Mouse (Mus musculus): ENCODE measurements around the gene Rab11b. TPM values are rescaled to one million over a fixed set of nuclear protein-coding genes. Genes with fewer than 3 reads are reported as not detected.

Gene Rab11b
- polyA plus RNA-seq, 1 experiment from 2014 or later: 285 TPM

DNA sequence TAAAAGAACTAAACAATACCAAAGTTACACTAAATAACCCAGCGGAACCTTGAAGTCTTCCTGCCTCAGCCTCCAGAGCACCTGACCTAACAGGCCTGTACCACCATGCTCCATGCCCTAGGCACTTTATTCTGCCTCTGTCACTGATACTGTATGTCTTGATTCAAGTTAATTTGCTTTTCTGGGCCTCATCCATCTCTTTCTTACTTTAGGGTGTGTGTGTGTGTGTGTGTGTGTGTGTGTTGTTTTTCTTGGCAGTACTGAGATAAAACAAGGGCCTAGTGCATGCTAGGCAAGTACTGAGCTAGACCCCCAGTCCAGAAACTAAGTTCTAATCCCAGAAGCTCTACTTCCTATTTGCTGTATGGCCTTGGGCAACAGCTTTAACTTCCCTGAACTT lies 43.1 kb downstream of the Rab11b start:
- peak overlapping the region; percentile 87 for H3K4me3 ChIP-seq
- H3K4me2 ChIP-seq: peak overlapping the region; percentile 77
- no peaks in the 10 kb centered on the region for H3K9me3 ChIP-seq (replicated peaks)
- peak overlapping the region; percentile 30; the same call in 1 of the 2 replicates for H3K9ac ChIP-seq
- no peak for ATAC-seq (ENCODE audit: insufficient number of reproducible peaks, low FRiP score)
- H3K27ac ChIP-seq (ENCODE audit: poor library complexity, severe bottlenecking): no peak overlapping the region
- 91% methylated on average over 1 of the region's 1 CpGs for WGBS
- 0 out of 2 replicates have a peak, but pooled peaks cover 4% of the 10 kb centered on the region for H3K36me3 ChIP-seq
- H3K27me3 ChIP-seq (replicated peaks): no peaks in the 10 kb centered on the region
- H3K4me1 ChIP-seq (replicated peaks): peaks cover 12% of the 10 kb centered on the region; the same call in 1 of the 2 replicates

DNA sequence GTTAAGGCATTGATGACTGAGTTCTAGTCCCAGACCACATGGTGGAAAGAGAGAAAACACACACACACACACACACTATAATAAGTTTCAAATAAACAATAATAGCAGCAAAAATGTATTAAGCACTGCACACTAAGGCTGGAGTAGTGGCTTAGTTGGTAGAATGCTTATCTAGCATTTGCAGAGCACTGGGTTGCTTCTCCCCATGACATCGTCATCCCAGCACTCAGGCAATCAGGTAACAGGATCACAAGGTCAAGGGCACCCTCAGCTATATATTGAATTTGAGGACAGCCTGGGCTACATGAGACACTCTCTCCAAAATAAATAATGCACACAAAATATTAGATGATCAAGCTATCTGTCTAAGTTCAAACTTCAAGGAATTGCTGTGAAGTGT lies 45.6 kb downstream of the Rab11b start:
- Histone ChIP-seq H3K27me3 (replicated peaks) (no peaks in the 10 kb centered on the region), H3K4me2 (peak overlapping the region; percentile 36; the same call in 1 of the 2 replicates), H3K4me1 (replicated peaks) (peaks cover 12% of the 10 kb centered on the region; the same call in 1 of the 2 replicates), H3K9me3 (replicated peaks) (0 out of 2 replicates have a peak, but pooled peaks cover 5% of the 10 kb centered on the region), H3K36me3 (peaks cover 10% of the 10 kb centered on the region), H3K4me3 (no peak overlapping the region), H3K9ac (no peak overlapping the region; the same call in 1 of the 2 replicates), H3K27ac (ENCODE audit: poor library complexity, severe bottlenecking) (peak overlapping the region; percentile 59; the same call in 1 of the 2 replicates)
- 43% methylated on average over 1 of the region's 1 CpGs for WGBS
- ATAC-seq (ENCODE audit: insufficient number of reproducible peaks, low FRiP score): peak; percentile 59

DNA sequence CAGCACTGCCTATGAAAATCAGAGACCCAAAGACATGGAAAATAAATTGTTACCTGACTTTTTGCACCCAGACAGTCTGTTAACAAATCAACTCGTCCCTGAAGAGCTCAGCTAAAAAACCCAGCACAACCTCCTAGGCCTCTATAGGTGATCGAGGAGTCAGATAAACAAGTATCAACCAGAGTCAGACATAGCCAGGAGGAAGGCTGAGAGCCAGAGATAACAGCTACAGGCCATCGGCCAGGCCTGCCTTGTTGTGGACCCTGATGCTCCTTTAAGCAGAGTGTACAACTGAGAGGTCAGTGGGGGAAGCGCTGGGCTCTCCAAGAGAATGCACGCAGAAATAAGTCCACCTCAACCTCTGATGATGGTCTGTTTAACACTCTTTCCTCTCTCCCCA lies 47.1 kb downstream of the Rab11b start:
- H3K27ac ChIP-seq (ENCODE audit: poor library complexity, severe bottlenecking): peak overlapping the region; percentile 59; the same call in 1 of the 2 replicates
- peaks cover 23% of the 10 kb centered on the region for H3K36me3 ChIP-seq
- H3K9ac ChIP-seq: no peak overlapping the region
- peak overlapping the region; percentile 12; the same call in 1 of the 2 replicates for H3K4me3 ChIP-seq
- peak overlapping the region; percentile 1; the same call in 1 of the 2 replicates for H3K4me2 ChIP-seq
- 0 out of 2 replicates have a peak, but pooled peaks cover 5% of the 10 kb centered on the region for H3K9me3 ChIP-seq (replicated peaks)
- 27% methylated on average over 5 of the region's 5 CpGs for WGBS
- H3K27me3 ChIP-seq (replicated peaks): no peaks in the 10 kb centered on the region
- ATAC-seq (ENCODE audit: insufficient number of reproducible peaks, low FRiP score): peak; percentile 89
- peaks cover 12% of the 10 kb centered on the region; the same call in 1 of the 2 replicates for H3K4me1 ChIP-seq (replicated peaks)

DNA sequence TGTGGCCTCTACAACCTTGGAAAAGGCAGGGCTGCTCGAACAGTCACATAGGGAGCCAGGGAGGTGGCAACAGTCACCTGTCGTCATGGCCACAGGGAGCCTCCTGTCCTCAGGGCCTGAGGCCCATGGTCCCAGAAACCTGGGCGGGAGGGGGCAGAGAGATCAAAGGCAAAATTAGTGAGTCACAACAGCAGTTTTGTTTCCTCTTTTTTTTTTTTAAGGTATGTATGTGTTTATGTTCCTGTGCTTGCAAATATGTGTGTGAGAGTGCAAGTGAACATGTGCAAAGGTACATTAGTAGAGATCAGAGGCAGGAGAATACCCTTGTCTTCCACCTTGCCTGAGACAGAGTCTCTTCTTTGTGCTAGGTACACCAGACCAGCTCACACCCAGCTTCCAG lies 50.5 kb downstream of the Rab11b start:
- no peak overlapping the region for H3K4me3 ChIP-seq
- WGBS: 83% methylated on average over 3 of the region's 3 CpGs
- H3K4me1 ChIP-seq (replicated peaks): peaks cover 8% of the 10 kb centered on the region; the same call in 1 of the 2 replicates
- no peak overlapping the region for H3K4me2 ChIP-seq
- no peak overlapping the region for H3K27ac ChIP-seq (ENCODE audit: poor library complexity, severe bottlenecking)
- 0 out of 2 replicates have a peak, but pooled peaks cover 5% of the 10 kb centered on the region for H3K9me3 ChIP-seq (replicated peaks)
- no peak for ATAC-seq (ENCODE audit: insufficient number of reproducible peaks, low FRiP score)
- H3K9ac ChIP-seq: no peak overlapping the region
- no peaks in the 10 kb centered on the region for H3K27me3 ChIP-seq (replicated peaks)
- H3K36me3 ChIP-seq: peaks cover 38% of the 10 kb centered on the region

DNA sequence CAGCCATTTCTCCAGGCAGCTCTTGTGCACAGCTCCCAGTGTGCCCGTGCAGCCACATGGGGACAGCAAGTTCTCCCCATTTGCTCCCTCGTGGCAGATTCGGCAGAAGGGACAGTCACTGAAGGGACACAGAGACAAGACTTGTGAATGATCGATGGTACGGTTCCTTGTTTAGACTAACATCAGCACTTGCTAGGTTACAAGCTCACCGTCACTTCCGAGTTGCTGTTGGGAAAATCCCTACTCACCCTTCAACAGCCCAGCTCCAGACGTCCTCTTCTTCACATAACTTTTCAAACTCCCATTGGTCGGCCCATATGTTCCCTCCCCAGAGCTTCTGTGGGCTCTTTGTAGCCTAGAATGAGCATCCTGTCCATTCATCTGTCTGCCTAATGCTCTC lies 57.2 kb downstream of the Rab11b start:
- 86% methylated on average over 9 of the region's 9 CpGs for WGBS
- Histone ChIP-seq H3K36me3 (peaks cover 52% of the 10 kb centered on the region), H3K27me3 (replicated peaks) (no peaks in the 10 kb centered on the region)

DNA sequence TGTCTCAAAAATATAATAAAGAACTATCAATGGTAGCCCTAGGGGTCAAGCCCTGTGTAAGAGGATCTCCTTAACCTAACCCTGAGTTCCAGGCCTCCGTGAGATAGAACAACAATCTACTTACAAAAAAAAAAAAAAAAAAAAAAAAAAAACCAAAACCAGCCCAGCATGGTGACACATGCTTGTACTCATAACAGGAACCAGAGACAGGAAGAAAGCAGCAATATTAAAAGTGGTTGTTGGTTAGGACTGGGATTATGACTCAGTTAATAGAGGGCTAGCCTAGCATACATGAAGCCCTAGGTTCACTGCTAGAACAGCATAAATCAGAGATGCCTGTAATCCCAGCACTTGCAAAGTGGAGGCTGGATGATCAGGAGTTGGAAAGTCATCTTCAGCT lies 58.2 kb downstream of the Rab11b start:
- H3K27me3 ChIP-seq (replicated peaks): no peaks in the 10 kb centered on the region
- no peak for ATAC-seq (ENCODE audit: insufficient number of reproducible peaks, low FRiP score)
- H3K27ac ChIP-seq (ENCODE audit: poor library complexity, severe bottlenecking): no peak overlapping the region
- H3K4me3 ChIP-seq: no peak overlapping the region
- no peaks in the 10 kb centered on the region for H3K9me3 ChIP-seq (replicated peaks)
- 70% methylated on average over 1 of the region's 1 CpGs for WGBS
- no peak overlapping the region for H3K9ac ChIP-seq
- peaks cover 53% of the 10 kb centered on the region for H3K36me3 ChIP-seq
- no peak overlapping the region for H3K4me2 ChIP-seq
- no peaks in the 10 kb centered on the region for H3K4me1 ChIP-seq (replicated peaks)

More for the DNA sequence above, 57.2 kb downstream of the Rab11b start:
- H3K4me2 ChIP-seq: no peak overlapping the region
- H3K4me3 ChIP-seq: no peak overlapping the region
- H3K9ac ChIP-seq: no peak overlapping the region
- no peak for ATAC-seq (ENCODE audit: insufficient number of reproducible peaks, low FRiP score)
- H3K4me1 ChIP-seq (replicated peaks): no peaks in the 10 kb centered on the region
- H3K9me3 ChIP-seq (replicated peaks): no peaks in the 10 kb centered on the region
- H3K27ac ChIP-seq (ENCODE audit: poor library complexity, severe bottlenecking): no peak overlapping the region

DNA sequence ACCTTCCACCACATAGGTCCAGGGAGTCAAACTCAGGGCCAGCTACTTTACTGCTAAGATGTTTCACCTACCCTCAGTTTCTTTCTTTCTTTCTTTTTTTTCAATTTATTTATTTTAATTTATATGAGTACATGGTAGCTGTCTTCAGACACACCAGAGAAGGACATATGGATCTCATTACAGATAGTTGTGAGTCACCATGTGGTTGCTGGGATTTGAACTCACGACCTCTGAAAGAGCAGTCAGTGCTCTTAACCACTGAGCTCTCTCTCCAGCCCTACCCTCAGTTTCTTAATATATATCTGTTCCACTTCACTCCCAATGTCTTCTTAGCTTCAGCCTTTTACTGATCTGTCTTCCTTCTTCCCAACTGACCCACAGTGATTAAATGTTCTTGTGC lies 64.9 kb downstream of the Rab11b start:
- no peak overlapping the region for H3K27ac ChIP-seq (ENCODE audit: poor library complexity, severe bottlenecking)
- H3K36me3 ChIP-seq: peaks cover 54% of the 10 kb centered on the region
- H3K9ac ChIP-seq: no peak overlapping the region
- no peaks in the 10 kb centered on the region for H3K9me3 ChIP-seq (replicated peaks)
- H3K4me3 ChIP-seq: no peak overlapping the region
- ATAC-seq (ENCODE audit: insufficient number of reproducible peaks, low FRiP score): no peak
- no peaks in the 10 kb centered on the region for H3K27me3 ChIP-seq (replicated peaks)
- H3K4me1 ChIP-seq (replicated peaks): no peaks in the 10 kb centered on the region
- 90% methylated on average over 1 of the region's 1 CpGs for WGBS
- H3K4me2 ChIP-seq: no peak overlapping the region

Other genes starting within 250 kb of the Rab11b start
- gene Adamts10, start 236.3 kb downstream of the Rab11b start, polyA plus RNA-seq (2016; fragmentation: Nextera tagmentation; extraction: Ambion mirVana): 44.1 and 49.0 TPM in 2 replicates
- 1.6 and 1.9 TPM in 2 replicates for gene Myo1f, start 204.8 kb downstream of the Rab11b start, polyA plus RNA-seq (2016; fragmentation: Nextera tagmentation; extraction: Ambion mirVana)
- gene Zfp414, start 131.4 kb downstream of the Rab11b start, polyA plus RNA-seq (2016; fragmentation: Nextera tagmentation; extraction: Ambion mirVana): 31.6 and 32.4 TPM in 2 replicates
- 0.14 and 0.67 TPM in 2 replicates for gene Pram1, start 122.5 kb downstream of the Rab11b start, polyA plus RNA-seq (2016; fragmentation: Nextera tagmentation; extraction: Ambion mirVana)
- gene Hnrnpm, start 73.7 kb downstream of the Rab11b start, polyA plus RNA-seq (2016; fragmentation: Nextera tagmentation; extraction: Ambion mirVana): 257 and 259 TPM in 2 replicates
- 76.5 and 79.5 TPM in 2 replicates for gene March2, start 41.9 kb downstream of the Rab11b start, polyA plus RNA-seq (2016; fragmentation: Nextera tagmentation; extraction: Ambion mirVana)
- 6.9 and 7.5 TPM in 2 replicates for gene Angptl4, start 21.3 kb upstream of the Rab11b start, polyA plus RNA-seq (2016; fragmentation: Nextera tagmentation; extraction: Ambion mirVana)
- 39.0 and 43.9 TPM in 2 replicates for gene Kank3, start 50.0 kb upstream of the Rab11b start, polyA plus RNA-seq (2016; fragmentation: Nextera tagmentation; extraction: Ambion mirVana)
- 570 and 574 TPM in 2 replicates for gene Rps28, start 64.0 kb upstream of the Rab11b start, polyA plus RNA-seq (2016; fragmentation: Nextera tagmentation; extraction: Ambion mirVana)
- gene Ndufa7, start 64.0 kb upstream of the Rab11b start, polyA plus RNA-seq (2016; fragmentation: Nextera tagmentation; extraction: Ambion mirVana): 431 and 466 TPM in 2 replicates
- gene Cd320, start 82.6 kb upstream of the Rab11b start, polyA plus RNA-seq (2016; fragmentation: Nextera tagmentation; extraction: Ambion mirVana): 41.5 and 43.8 TPM in 2 replicates
- gene Gm7029, start 113.3 kb upstream of the Rab11b start, polyA plus RNA-seq (2016; fragmentation: Nextera tagmentation; extraction: Ambion mirVana): not detected in 2 replicates
- gene Kifc1, start 130.1 kb upstream of the Rab11b start, polyA plus RNA-seq (2016; fragmentation: Nextera tagmentation; extraction: Ambion mirVana): 3.5 and 5.5 TPM in 2 replicates
- 0.24 and 0.29 TPM in 2 replicates for gene Platr17, start 144.6 kb upstream of the Rab11b start, polyA plus RNA-seq (2016; fragmentation: Nextera tagmentation; extraction: Ambion mirVana)
- gene Daxx, start 148.9 kb upstream of the Rab11b start, polyA plus RNA-seq (2016; fragmentation: Nextera tagmentation; extraction: Ambion mirVana): 36.8 and 39.0 TPM in 2 replicates
- 29.4 and 32.5 TPM in 2 replicates for gene Tapbp, start 155.4 kb upstream of the Rab11b start, polyA plus RNA-seq (2016; fragmentation: Nextera tagmentation; extraction: Ambion mirVana)
- gene Zbtb22, start 155.4 kb upstream of the Rab11b start, polyA plus RNA-seq (2016; fragmentation: Nextera tagmentation; extraction: Ambion mirVana): 17.0 and 17.7 TPM in 2 replicates
- gene Rgl2, start 169.0 kb upstream of the Rab11b start, polyA plus RNA-seq (2016; fragmentation: Nextera tagmentation; extraction: Ambion mirVana): 46.3 and 48.4 TPM in 2 replicates
- 127 and 129 TPM in 2 replicates for gene Pfdn6, start 179.8 kb upstream of the Rab11b start, polyA plus RNA-seq (2016; fragmentation: Nextera tagmentation; extraction: Ambion mirVana)
- gene Wdr46, start 180.1 kb upstream of the Rab11b start, polyA plus RNA-seq (2016; fragmentation: Nextera tagmentation; extraction: Ambion mirVana): 25.3 and 26.5 TPM in 2 replicates
- 7.2 and 7.4 TPM in 2 replicates for gene B3galt4, start 191.0 kb upstream of the Rab11b start, polyA plus RNA-seq (2016; fragmentation: Nextera tagmentation; extraction: Ambion mirVana)
- gene Vps52, start 195.3 kb upstream of the Rab11b start, polyA plus RNA-seq (2016; fragmentation: Nextera tagmentation; extraction: Ambion mirVana): 43.0 and 43.9 TPM in 2 replicates
- gene Rps18, start 195.5 kb upstream of the Rab11b start, polyA plus RNA-seq (2016; fragmentation: Nextera tagmentation; extraction: Ambion mirVana): 850 and 856 TPM in 2 replicates
- gene H2-K1, start 239.8 kb upstream of the Rab11b start, polyA plus RNA-seq (2016; fragmentation: Nextera tagmentation; extraction: Ambion mirVana): 16.1 and 18.3 TPM in 2 replicates